Mouse (Mus musculus): ENCODE results near the gene Slco2a1. TPM values are rescaled to one million over a fixed set of nuclear protein-coding genes. Genes with fewer than 3 reads are reported as not detected.

Gene Slco2a1
- polyA plus RNA-seq, 1 experiment: 0.77 TPM

- no peak for TF ChIP-seq CTCF (IDR thresholded peaks at IDR 0.05; ENCODE audit: control insufficient read depth, insufficient read depth, low read length)
- no peak for TF ChIP-seq POLR2A (IDR thresholded peaks at IDR 0.05; ENCODE audit: borderline replicate concordance, control insufficient read depth, low read depth, low read length)
- H3K27ac ChIP-seq (ENCODE audit: control insufficient read depth, insufficient read depth, low read depth, low read length, poor library complexity): no peak overlapping the region
- 69% methylated on average over 11 of the region's 11 CpGs for WGBS
- no peaks in the 10 kb centered on the region for H3K4me1 ChIP-seq (ENCODE audit: control insufficient read depth, insufficient read depth, low read length)
- no peak overlapping the region for H3K4me3 ChIP-seq (replicated peaks; ENCODE audit: control insufficient read depth, low read depth, low read length)
Observed at GRCm38 (mm10) chr9:103072926-103073515, 84.5 kb downstream of the Slco2a1 start.

- no peaks in the 10 kb centered on the region for H3K4me1 ChIP-seq (ENCODE audit: control insufficient read depth, insufficient read depth, low read length)
- TF ChIP-seq POLR2A (IDR thresholded peaks at IDR 0.05; ENCODE audit: borderline replicate concordance, control insufficient read depth, low read depth, low read length): no peak
- no peak for TF ChIP-seq CTCF (IDR thresholded peaks at IDR 0.05; ENCODE audit: control insufficient read depth, insufficient read depth, low read length)
- no peak overlapping the region for H3K4me3 ChIP-seq (replicated peaks; ENCODE audit: control insufficient read depth, low read depth, low read length)
- H3K27ac ChIP-seq (ENCODE audit: control insufficient read depth, insufficient read depth, low read depth, low read length, poor library complexity): no peak overlapping the region
- WGBS: 80% methylated on average over 21 of the region's 21 CpGs
Observed at GRCm38 (mm10) chr9:103076836-103077531, 88.5 kb downstream of the Slco2a1 start.

- H3K4me1 ChIP-seq (ENCODE audit: control insufficient read depth, insufficient read depth, low read length): no peaks in the 10 kb centered on the region
- 50% methylated on average over 6 of the region's 6 CpGs for WGBS
- no peak overlapping the region for H3K4me3 ChIP-seq (replicated peaks; ENCODE audit: control insufficient read depth, low read depth, low read length)
- TF ChIP-seq CTCF (IDR thresholded peaks at IDR 0.05; ENCODE audit: control insufficient read depth, insufficient read depth, low read length) (no peak), POLR2A (IDR thresholded peaks at IDR 0.05; ENCODE audit: borderline replicate concordance, control insufficient read depth, low read depth, low read length) (no peak)
- no peak overlapping the region for H3K27ac ChIP-seq (ENCODE audit: control insufficient read depth, insufficient read depth, low read depth, low read length, poor library complexity)
Observed at GRCm38 (mm10) chr9:103078194-103078691, 89.7 kb downstream of the Slco2a1 start.

- Histone ChIP-seq H3K27ac (ENCODE audit: control insufficient read depth, insufficient read depth, low read depth, low read length, poor library complexity) (no peak overlapping the region), H3K4me1 (ENCODE audit: control insufficient read depth, insufficient read depth, low read length) (no peaks in the 10 kb centered on the region), H3K4me3 (replicated peaks; ENCODE audit: control insufficient read depth, low read depth, low read length) (no peak overlapping the region)
- 84% methylated on average over 3 of the region's 3 CpGs for WGBS
- no peak for TF ChIP-seq POLR2A (IDR thresholded peaks at IDR 0.05; ENCODE audit: borderline replicate concordance, control insufficient read depth, low read depth, low read length)
- TF ChIP-seq CTCF (IDR thresholded peaks at IDR 0.05; ENCODE audit: control insufficient read depth, insufficient read depth, low read length): no peak
Observed at GRCm38 (mm10) chr9:103080211-103080610, 91.7 kb downstream of the Slco2a1 start.

- Histone ChIP-seq H3K27ac (ENCODE audit: control insufficient read depth, insufficient read depth, low read depth, low read length, poor library complexity) (no peak overlapping the region), H3K4me1 (ENCODE audit: control insufficient read depth, insufficient read depth, low read length) (no peaks in the 10 kb centered on the region), H3K4me3 (replicated peaks; ENCODE audit: control insufficient read depth, low read depth, low read length) (no peak overlapping the region)
- WGBS: 52% methylated on average over 8 of the region's 8 CpGs
- no peak for TF ChIP-seq CTCF (IDR thresholded peaks at IDR 0.05; ENCODE audit: control insufficient read depth, insufficient read depth, low read length)
- TF ChIP-seq POLR2A (IDR thresholded peaks at IDR 0.05; ENCODE audit: borderline replicate concordance, control insufficient read depth, low read depth, low read length): no peak
Observed at GRCm38 (mm10) chr9:103082246-103082975, 93.9 kb downstream of the Slco2a1 start.

GRCm38 (mm10) chr9:103083405-103083804 is 94.9 kb downstream of the Slco2a1 start:
- no peak for TF ChIP-seq CTCF (IDR thresholded peaks at IDR 0.05; ENCODE audit: control insufficient read depth, insufficient read depth, low read length)
- no peak for TF ChIP-seq POLR2A (IDR thresholded peaks at IDR 0.05; ENCODE audit: borderline replicate concordance, control insufficient read depth, low read depth, low read length)
- 62% methylated on average over 3 of the region's 3 CpGs for WGBS
- Histone ChIP-seq H3K4me1 (ENCODE audit: control insufficient read depth, insufficient read depth, low read length) (no peaks in the 10 kb centered on the region), H3K27ac (ENCODE audit: control insufficient read depth, insufficient read depth, low read depth, low read length, poor library complexity) (no peak overlapping the region), H3K4me3 (replicated peaks; ENCODE audit: control insufficient read depth, low read depth, low read length) (no peak overlapping the region)

GRCm38 (mm10) chr9:103086736-103087135 is 98.2 kb downstream of the Slco2a1 start:
- Histone ChIP-seq H3K4me3 (replicated peaks; ENCODE audit: control insufficient read depth, low read depth, low read length) (no peak overlapping the region), H3K4me1 (ENCODE audit: control insufficient read depth, insufficient read depth, low read length) (no peaks in the 10 kb centered on the region), H3K27ac (ENCODE audit: control insufficient read depth, insufficient read depth, low read depth, low read length, poor library complexity) (no peak overlapping the region)
- 85% methylated on average over 6 of the region's 6 CpGs for WGBS
- TF ChIP-seq CTCF (IDR thresholded peaks at IDR 0.05; ENCODE audit: control insufficient read depth, insufficient read depth, low read length) (no peak), POLR2A (IDR thresholded peaks at IDR 0.05; ENCODE audit: borderline replicate concordance, control insufficient read depth, low read depth, low read length) (no peak)

- WGBS: 79% methylated on average over 8 of the region's 8 CpGs
- TF ChIP-seq POLR2A (IDR thresholded peaks at IDR 0.05; ENCODE audit: borderline replicate concordance, control insufficient read depth, low read depth, low read length) (no peak), CTCF (IDR thresholded peaks at IDR 0.05; ENCODE audit: control insufficient read depth, insufficient read depth, low read length) (no peak)
- no peak overlapping the region for H3K27ac ChIP-seq (ENCODE audit: control insufficient read depth, insufficient read depth, low read depth, low read length, poor library complexity)
- no peaks in the 10 kb centered on the region for H3K4me1 ChIP-seq (ENCODE audit: control insufficient read depth, insufficient read depth, low read length)
- H3K4me3 ChIP-seq (replicated peaks; ENCODE audit: control insufficient read depth, low read depth, low read length): no peak overlapping the region
Observed at GRCm38 (mm10) chr9:103087301-103087700, 98.8 kb downstream of the Slco2a1 start.

Data from bone marrow, adult 2 months (tissue).